Mouse (Mus musculus): ENCODE data around the gene Tm6sf2. TPM values are rescaled to one million over a fixed set of nuclear protein-coding genes. Genes with fewer than 3 reads are reported as not detected.

The Tm6sf2 gene
- total RNA-seq, 2 experiments from 2014 or later: 1.9 to 3.1 TPM

- DNase-seq (ENCODE audit: low spot score in 2 of 2): peak; percentile 59 to 72
Measured at GRCm38 (mm10) chr8:70087836-70088650, 15.3 kb downstream of the Tm6sf2 start.

- no peak for DNase-seq (ENCODE audit: low spot score in 2 of 2)
Measured at GRCm38 (mm10) chr8:70089296-70089960, 16.7 kb downstream of the Tm6sf2 start.

- DNase-seq (ENCODE audit: low spot score in 2 of 2): no peak
Measured at GRCm38 (mm10) chr8:70092786-70093185, 20.1 kb downstream of the Tm6sf2 start.

DNA sequence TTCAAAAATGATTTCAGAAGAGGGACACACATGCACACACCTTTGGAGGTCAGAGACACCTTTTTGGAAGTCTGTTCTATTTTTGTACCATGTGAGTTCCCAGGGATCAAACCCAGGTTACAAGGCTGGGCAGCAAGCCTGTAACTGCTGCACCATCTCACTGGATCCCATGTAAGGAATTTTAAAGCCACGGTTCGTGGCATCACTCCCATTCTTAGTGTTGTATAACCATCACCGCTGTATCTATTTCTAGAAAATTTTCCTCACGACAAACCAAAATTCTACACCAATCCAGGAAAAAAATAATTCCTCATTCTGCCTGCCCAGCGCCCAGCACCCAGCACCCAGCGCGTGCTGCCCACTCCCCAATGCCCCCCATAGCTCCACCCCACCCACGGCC is 26.6 kb downstream of the Tm6sf2 start:
- DNase-seq (ENCODE audit: low spot score in 2 of 2): no peak

DNA sequence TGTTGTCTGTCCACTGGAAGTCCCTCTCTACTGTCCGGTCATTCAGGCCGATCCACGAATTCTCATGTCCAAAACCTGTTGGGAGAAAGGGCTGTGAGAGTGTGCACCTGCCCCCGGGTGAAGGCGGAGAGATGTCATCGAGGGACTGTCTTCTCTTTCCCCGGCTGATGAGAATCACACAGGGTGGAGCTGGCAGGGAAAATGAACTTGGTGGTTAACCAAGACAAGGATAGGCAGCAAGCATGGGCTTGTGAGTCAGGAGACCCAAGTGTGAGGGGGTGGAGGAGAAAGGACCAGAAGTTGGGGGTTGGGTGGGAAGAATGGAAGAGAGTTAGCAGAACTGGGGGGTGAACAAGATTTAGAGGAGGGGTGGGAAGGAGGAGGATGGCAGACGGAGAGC is 27.5 kb downstream of the Tm6sf2 start:
- no peak for DNase-seq (ENCODE audit: low spot score in 2 of 2)

DNA sequence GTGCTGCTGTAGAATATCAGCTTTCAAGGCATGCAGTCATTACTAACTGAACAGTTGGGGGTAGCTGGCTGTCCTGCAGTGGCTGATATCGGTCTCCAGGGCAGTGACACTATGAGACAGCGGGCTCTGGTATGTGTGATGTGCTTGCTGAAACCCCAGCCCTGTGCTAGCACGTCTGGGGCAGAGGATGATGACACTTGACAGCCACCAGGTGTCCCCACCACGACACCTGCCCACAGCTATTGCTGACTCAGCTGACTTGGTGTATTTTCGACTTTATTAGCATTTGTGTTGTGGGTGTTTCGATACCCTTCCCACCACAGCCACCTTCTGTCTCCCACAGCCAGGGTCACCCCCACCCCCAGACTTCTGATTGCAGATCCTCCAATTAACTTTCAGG is 31.8 kb downstream of the Tm6sf2 start:
- no peak for DNase-seq (ENCODE audit: low spot score in 2 of 2)

- DNase-seq (ENCODE audit: low spot score in 2 of 2): no peak
Measured at GRCm38 (mm10) chr8:70104922-70105321, 32.2 kb downstream of the Tm6sf2 start.

DNA sequence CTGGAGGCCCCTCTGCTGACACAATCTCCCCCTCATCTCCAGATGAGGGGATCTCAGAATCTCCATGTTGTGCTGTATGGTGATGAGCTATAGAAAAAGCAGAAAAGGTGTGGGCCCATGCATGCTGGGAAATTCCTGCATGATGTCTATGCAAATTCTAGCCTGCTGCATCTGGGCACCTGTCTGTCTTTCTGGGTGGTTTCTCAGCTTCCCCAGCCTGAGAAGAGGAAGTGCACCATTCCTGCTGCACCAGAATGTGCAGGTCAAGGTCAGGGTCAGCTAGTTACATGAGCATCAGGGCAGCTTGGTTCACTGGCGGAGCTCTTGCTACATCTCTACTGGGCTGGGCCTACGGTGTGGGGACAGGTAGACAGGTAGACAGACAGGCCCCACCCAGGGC is 37.7 kb downstream of the Tm6sf2 start:
- no peak for DNase-seq (ENCODE audit: low spot score in 2 of 2)

DNA sequence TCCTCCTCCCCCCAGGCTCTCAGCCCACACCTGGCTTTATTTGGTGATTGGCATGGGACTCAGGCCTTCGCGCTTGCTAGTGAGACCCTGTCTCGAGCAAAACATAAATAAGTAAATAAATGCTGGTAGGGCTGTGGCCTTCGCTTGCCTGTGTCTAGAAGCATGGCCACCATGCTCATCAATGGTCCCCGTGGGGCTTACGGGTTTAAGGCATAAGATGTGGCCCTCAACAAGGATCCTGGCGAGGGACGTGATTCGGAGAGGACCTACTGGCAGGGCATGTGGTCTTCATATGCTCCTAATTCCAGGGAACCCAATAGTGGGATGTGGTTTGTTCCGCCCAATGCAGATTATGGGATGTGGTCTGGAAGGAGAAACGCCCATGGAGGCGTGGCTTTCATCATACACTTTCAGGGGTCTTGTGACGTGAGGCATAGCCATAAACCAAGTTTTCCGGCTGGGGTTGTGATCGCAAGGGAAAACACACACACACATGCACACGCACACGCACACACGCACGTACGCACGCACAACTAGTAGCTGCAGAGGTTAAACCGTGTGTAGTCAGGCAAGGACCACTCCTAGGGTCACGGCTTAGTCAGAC is 38.6 kb downstream of the Tm6sf2 start:
- DNase-seq (ENCODE audit: low spot score in 2 of 2): no peak

DNA sequence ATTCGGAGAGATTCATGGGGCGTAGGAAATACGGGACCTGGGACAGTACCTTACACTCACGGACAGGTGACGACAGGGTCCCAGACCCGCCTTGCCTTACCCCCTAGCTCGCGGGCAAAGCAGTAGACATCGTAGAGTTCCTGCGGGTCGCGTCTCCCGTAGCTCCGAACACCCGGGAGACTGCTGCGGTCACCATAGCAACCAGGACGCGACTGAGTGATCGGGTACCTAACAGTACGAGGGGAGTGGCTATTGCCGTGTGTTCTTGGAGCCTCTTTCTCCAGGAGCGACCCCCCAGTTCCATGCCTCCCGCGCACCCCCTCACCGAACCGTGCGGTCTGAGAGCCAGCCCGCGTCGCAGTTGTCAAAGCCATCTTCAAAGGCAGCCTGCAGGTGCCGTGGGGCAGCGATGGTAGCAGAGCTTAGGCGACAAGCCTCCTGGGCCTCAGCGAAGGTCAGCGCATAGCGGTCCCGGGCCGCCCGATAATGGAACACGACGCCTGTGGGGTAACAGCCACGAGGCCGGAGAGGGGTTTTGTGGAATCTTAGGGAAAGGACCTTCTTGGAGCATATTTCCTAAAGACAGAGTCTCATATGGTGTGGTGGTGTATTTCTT is 39.8 kb downstream of the Tm6sf2 start:
- no peak for DNase-seq (ENCODE audit: low spot score in 2 of 2)

- DNase-seq (ENCODE audit: low spot score in 2 of 2): no peak
Measured at GRCm38 (mm10) chr8:70114488-70114887, 41.8 kb downstream of the Tm6sf2 start.

- no peak for DNase-seq (ENCODE audit: low spot score in 2 of 2)
Measured at GRCm38 (mm10) chr8:70114892-70115291, 42.2 kb downstream of the Tm6sf2 start.

GRCm38 (mm10) chr8:70117611-70118010 is 44.9 kb downstream of the Tm6sf2 start:
- no peak for DNase-seq (ENCODE audit: low spot score in 2 of 2)

GRCm38 (mm10) chr8:70118726-70119700 is 46.3 kb downstream of the Tm6sf2 start:
- peak; percentile 55 to 78 for DNase-seq (ENCODE audit: low spot score in 2 of 2)

DNA sequence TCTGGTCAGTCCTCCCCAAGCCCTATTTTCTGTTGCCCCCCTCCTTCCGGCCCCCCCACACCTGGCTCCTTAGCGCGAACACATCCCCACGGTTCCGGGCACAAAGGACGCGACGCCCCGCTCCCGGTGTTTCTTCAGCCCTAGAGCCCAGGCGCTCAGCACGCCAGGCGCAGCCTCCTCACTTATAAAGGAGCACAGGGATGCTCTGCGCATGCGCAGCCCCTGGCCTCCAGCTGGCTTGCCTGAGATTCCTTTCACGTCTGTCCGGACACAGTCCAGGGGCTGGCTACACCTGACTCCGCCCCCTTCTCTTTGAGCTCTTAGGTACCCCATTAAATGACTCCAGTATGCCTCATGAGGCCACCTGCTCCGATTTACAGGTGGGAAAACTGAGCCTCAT is 47.9 kb downstream of the Tm6sf2 start, which contains the start of gene Ncan:
TSS of gene Ncan (minus strand) at position 207 of the 400 bp plus-strand sequence.
- peak; percentile 92 to 93 for DNase-seq (ENCODE audit: low spot score in 2 of 2)

- DNase-seq (ENCODE audit: low spot score in 2 of 2): no peak
Measured at GRCm38 (mm10) chr8:70122863-70123262, 50.1 kb downstream of the Tm6sf2 start.

DNA sequence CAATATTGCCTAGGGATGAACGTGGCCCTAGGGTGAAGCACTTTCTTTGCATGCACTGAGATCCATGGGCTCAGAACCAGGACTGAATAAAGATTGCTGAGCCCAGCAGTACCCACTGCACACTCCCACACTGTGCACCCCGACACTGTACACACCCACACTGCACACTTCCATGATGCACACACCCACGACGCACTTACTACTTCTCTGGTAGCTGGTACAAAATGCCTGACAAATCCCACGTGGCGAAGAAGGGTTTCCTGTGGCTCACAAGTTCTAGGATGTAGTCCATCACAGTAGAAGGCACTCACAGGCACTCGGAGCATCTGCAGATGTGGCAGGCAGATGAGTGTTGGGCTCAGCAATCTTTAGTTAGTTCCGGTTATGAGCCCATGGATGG is 52.3 kb downstream of the Tm6sf2 start:
- no peak for DNase-seq (ENCODE audit: low spot score in 2 of 2)

DNA sequence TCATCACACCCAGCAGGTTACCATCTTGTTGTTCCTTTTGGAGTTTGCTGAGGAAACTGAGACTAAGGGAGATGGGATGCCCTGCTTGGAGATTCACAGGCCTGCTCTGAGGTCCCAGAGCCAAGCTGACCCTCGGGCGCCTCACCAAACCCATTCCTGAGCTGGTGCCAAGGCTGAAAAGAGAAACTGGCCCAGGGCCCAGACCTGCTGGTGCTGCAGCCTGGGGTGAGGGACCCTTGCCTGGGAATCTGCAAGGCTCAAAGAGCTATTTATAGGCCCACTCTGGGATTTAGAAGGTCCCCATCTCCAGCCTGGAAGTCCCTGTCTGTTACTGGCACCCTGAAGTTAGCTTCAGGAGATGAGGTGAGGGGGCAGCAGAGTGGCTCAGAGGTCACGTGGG is 55.7 kb downstream of the Tm6sf2 start:
- DNase-seq (ENCODE audit: low spot score in 2 of 2): peak; percentile 66 to 85

DNA sequence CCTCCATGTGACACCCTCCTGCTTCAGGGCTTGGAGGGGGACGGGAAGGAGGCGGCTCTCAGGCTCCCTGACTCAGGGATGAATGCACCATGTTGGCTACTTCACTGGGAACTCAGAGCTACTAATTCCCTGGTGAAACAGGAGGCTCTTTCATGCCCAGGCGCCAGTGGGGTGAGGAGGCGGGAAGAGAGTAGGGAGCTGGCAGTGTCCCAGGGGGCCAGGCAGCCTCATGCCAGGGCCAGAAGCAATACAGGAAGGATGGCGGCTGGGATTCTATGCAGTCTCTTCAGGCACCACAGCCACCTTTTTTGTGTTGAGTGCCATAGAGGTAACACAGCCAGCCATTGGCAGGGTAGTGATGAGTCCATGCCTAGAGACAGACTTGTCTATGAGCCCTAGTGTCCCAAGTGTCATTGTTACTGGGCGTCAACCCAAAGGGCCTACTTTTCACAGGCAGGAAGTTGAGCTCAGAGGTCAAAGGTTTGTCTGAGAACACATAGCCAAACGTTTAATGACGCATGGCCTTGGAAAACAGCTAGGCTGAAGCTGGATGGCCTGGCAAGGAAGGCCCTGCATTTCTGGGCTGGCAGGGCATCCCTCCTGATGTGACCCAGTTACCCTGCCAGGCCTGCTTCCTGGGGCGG is 56.7 kb downstream of the Tm6sf2 start:
- DNase-seq (ENCODE audit: low spot score in 2 of 2): peak; percentile 76 to 90
